Mouse (Mus musculus) liver, embryonic 13.5 days (tissue): Measurements from ENCODE around the gene Det1. TPM values are rescaled to one million over a fixed set of nuclear protein-coding genes. Genes with fewer than 3 reads are reported as not detected.

Experiments
- ATAC-seq: fragments of 200-750 bp; cut with Nextera tagmentation; 2 replicates; pipeline ENCODE4 v1.8.0; 2017; ENCODE audit warnings: low read depth, mild to moderate bottlenecking, moderate number of reproducible peaks, moderate library complexity
- DNase-seq: peaks from one replicate; pipeline ENCODE4 v3.0.0; 2022
- H3K27ac ChIP-seq: fragments of 300-500 bp; sonication (generic); 2 replicates; pipeline ENCODE4 v1.5.1; 2015; ENCODE audit warnings: moderate library complexity, mild to moderate bottlenecking, inconsistent platforms
- H3K27me3 ChIP-seq: fragments of 300-500 bp; sonication (generic); 2 replicates; pipeline ENCODE4 v1.6.1; 2015; ENCODE audit warnings: mild to moderate bottlenecking, inconsistent platforms
- H3K36me3 ChIP-seq: fragments of 300-500 bp; sonication (generic); 2 replicates; pipeline ENCODE4 v1.6.1; 2015; ENCODE audit warnings: mild to moderate bottlenecking, inconsistent platforms
- H3K4me1 ChIP-seq: fragments of 300-500 bp; sonication (generic); replicated peaks from 2 replicates; pipeline ENCODE4 v1.6.1; 2015; ENCODE audit warnings: inconsistent platforms
- H3K4me2 ChIP-seq: fragments of 300-500 bp; sonication (generic); 2 replicates; pipeline ENCODE4 v1.6.1; 2015; ENCODE audit warnings: inconsistent platforms, mild to moderate bottlenecking, moderate library complexity
- H3K4me3 ChIP-seq: fragments of 300-500 bp; sonication (generic); replicated peaks from 2 replicates; pipeline ENCODE4 v1.5.1; 2015; ENCODE audit warnings: mild to moderate bottlenecking, inconsistent platforms
- H3K9ac ChIP-seq: fragments of 300-500 bp; sonication (generic); 2 replicates; pipeline ENCODE4 v1.6.1; 2015; ENCODE audit warnings: mild to moderate bottlenecking, inconsistent platforms
- H3K9me3 ChIP-seq: fragments of 300-500 bp; sonication (generic); replicated peaks from 2 replicates; pipeline ENCODE4 v1.6.1; 2016; ENCODE audit warnings: inconsistent platforms
- WGBS: fragments of 180-500 bp; shearing (Covaris S2); methylation state at CpG from one replicate; pipeline ENCODE4 v1.1.7; 2015; ENCODE audit not compliant: insufficient replicate concordance; 5-methylcytosine and 5-hydroxymethylcytosine counted together
- polyA plus RNA-seq: library from polyadenylated mRNA; unstranded; fragments of >200 nt; fragmentation: Nextera tagmentation; extraction: Ambion mirVana; gene quantifications from 2 replicates; pipeline ENCODE4 v1.2.1, GENCODE M21; 2015

The Det1 gene
- polyA plus RNA-seq, 1 experiment from 2014 or later, result 10.1 TPM

- Histone ChIP-seq H3K27me3 (peaks cover 84% of the 10 kb centered on the region), H3K9me3 (no peaks in the 10 kb centered on the region), H3K4me2 (no peak overlapping the region), H3K9ac (no peak overlapping the region), H3K27ac (no peak overlapping the region), H3K4me3 (no peak overlapping the region), H3K36me3 (no peaks in the 10 kb centered on the region), H3K4me1 (no peaks in the 10 kb centered on the region; the same call in 1 of the 2 replicates)
- no peak for ATAC-seq
- no peak for DNase-seq
- 5% methylated on average over 23 of the region's 23 CpGs for WGBS
Measured at GRCm38 (mm10) chr7:78882469-78882837, 35.4 kb upstream of the Det1 start.

- Histone ChIP-seq H3K27me3 (peaks cover 81% of the 10 kb centered on the region), H3K4me2 (no peak overlapping the region)
Measured at GRCm38 (mm10) chr7:78881607-78882468, 34.8 kb upstream of the Det1 start.

GRCm38 (mm10) chr7:78872831-78873230 lies 25.8 kb upstream of the Det1 start:
- Histone ChIP-seq H3K27ac (no peak overlapping the region), H3K9me3 (no peaks in the 10 kb centered on the region), H3K4me3 (no peak overlapping the region), H3K4me1 (no peaks in the 10 kb centered on the region), H3K4me2 (no peak overlapping the region), H3K27me3 (peaks cover 4% of the 10 kb centered on the region; the same call in 1 of the 2 replicates), H3K9ac (no peak overlapping the region), H3K36me3 (no peaks in the 10 kb centered on the region)
- ATAC-seq (no peak), DNase-seq (no peak)
- WGBS, result 65% methylated on average over 5 of the region's 5 CpGs

More at GRCm38 (mm10) chr7:78881607-78882468, 34.8 kb upstream of the Det1 start:
- Histone ChIP-seq H3K27ac (no peak overlapping the region), H3K9ac (no peak overlapping the region), H3K4me1 (no peaks in the 10 kb centered on the region; the same call in 1 of the 2 replicates), H3K9me3 (no peaks in the 10 kb centered on the region), H3K4me3 (no peak overlapping the region), H3K36me3 (no peaks in the 10 kb centered on the region)
- DNase-seq (no peak), ATAC-seq (no peak)
- 22% methylated on average over 16 of the region's 16 CpGs for WGBS

GRCm38 (mm10) chr7:78872366-78872765 lies 25.3 kb upstream of the Det1 start:
- ATAC-seq (no peak), DNase-seq (no peak)
- H3K4me3 ChIP-seq, result no peak overlapping the region
- no peaks in the 10 kb centered on the region for H3K4me1 ChIP-seq
- no peak overlapping the region for H3K9ac ChIP-seq
- no peaks in the 10 kb centered on the region for H3K9me3 ChIP-seq
- WGBS, result 63% methylated on average over 6 of the region's 6 CpGs
- no peak overlapping the region for H3K27ac ChIP-seq
- H3K4me2 ChIP-seq, result no peak overlapping the region
- no peaks in the 10 kb centered on the region for H3K36me3 ChIP-seq
- peaks cover 3% of the 10 kb centered on the region; the same call in 1 of the 2 replicates for H3K27me3 ChIP-seq

- ATAC-seq, result no peak
- WGBS, result 48% methylated on average over 5 of the region's 5 CpGs
Measured at GRCm38 (mm10) chr7:78868731-78869130, 21.7 kb upstream of the Det1 start.

GRCm38 (mm10) chr7:78865212-78865949 lies 18.3 kb upstream of the Det1 start:
- Histone ChIP-seq H3K9me3 (no peaks in the 10 kb centered on the region), H3K4me1 (peaks cover 21% of the 10 kb centered on the region), H3K4me2 (no peak overlapping the region), H3K27ac (no peak overlapping the region), H3K27me3 (no peaks in the 10 kb centered on the region), H3K4me3 (no peak overlapping the region), H3K36me3 (no peaks in the 10 kb centered on the region), H3K9ac (no peak overlapping the region)
- WGBS, result 48% methylated on average over 12 of the region's 12 CpGs
- ATAC-seq, result no peak
- DNase-seq, result no peak

More at GRCm38 (mm10) chr7:78868731-78869130, 21.7 kb upstream of the Det1 start:
- Histone ChIP-seq H3K9me3 (no peaks in the 10 kb centered on the region), H3K4me1 (peaks cover 21% of the 10 kb centered on the region), H3K36me3 (no peaks in the 10 kb centered on the region), H3K27ac (no peak overlapping the region), H3K27me3 (no peaks in the 10 kb centered on the region), H3K4me2 (no peak overlapping the region), H3K9ac (no peak overlapping the region), H3K4me3 (no peak overlapping the region)
- no peak for DNase-seq

GRCm38 (mm10) chr7:78864446-78864802 lies 17.4 kb upstream of the Det1 start:
- no peak for DNase-seq
- 0 out of 2 replicates have a peak, but pooled peaks have one; percentile 15 for ATAC-seq
- Histone ChIP-seq H3K4me2 (no peak overlapping the region), H3K36me3 (no peaks in the 10 kb centered on the region), H3K27ac (no peak overlapping the region), H3K27me3 (no peaks in the 10 kb centered on the region), H3K9me3 (no peaks in the 10 kb centered on the region), H3K4me1 (peaks cover 21% of the 10 kb centered on the region), H3K9ac (no peak overlapping the region), H3K4me3 (no peak overlapping the region)
- 15% methylated on average over 4 of the region's 4 CpGs for WGBS

GRCm38 (mm10) chr7:78863796-78864445 lies 16.9 kb upstream of the Det1 start:
- no peak overlapping the region for H3K9ac ChIP-seq
- 0 out of 2 replicates have a peak, but pooled peaks have one; percentile 20 for ATAC-seq
- 47% methylated on average over 7 of the region's 7 CpGs for WGBS
- H3K27me3 ChIP-seq, result no peaks in the 10 kb centered on the region
- H3K4me2 ChIP-seq, result no peak overlapping the region
- DNase-seq, result no peak
- no peaks in the 10 kb centered on the region for H3K36me3 ChIP-seq
- H3K4me1 ChIP-seq, result peaks cover 21% of the 10 kb centered on the region
- H3K27ac ChIP-seq, result no peak overlapping the region
- H3K4me3 ChIP-seq, result no peak overlapping the region
- no peaks in the 10 kb centered on the region for H3K9me3 ChIP-seq

GRCm38 (mm10) chr7:78855044-78855655 lies 8.1 kb upstream of the Det1 start:
- Histone ChIP-seq H3K27me3 (no peaks in the 10 kb centered on the region), H3K4me1 (peaks cover 12% of the 10 kb centered on the region), H3K4me3 (no peak overlapping the region), H3K4me2 (no peak overlapping the region), H3K27ac (no peak overlapping the region), H3K9me3 (no peaks in the 10 kb centered on the region), H3K9ac (no peak overlapping the region), H3K36me3 (no peaks in the 10 kb centered on the region)
- DNase-seq (peak; percentile 48), ATAC-seq (peak; percentile 48; the same call in 1 of the 2 replicates)
- 55% methylated on average over 5 of the region's 5 CpGs for WGBS

GRCm38 (mm10) chr7:78854051-78854450 lies 7.0 kb upstream of the Det1 start:
- no peaks in the 10 kb centered on the region for H3K27me3 ChIP-seq

More at GRCm38 (mm10) chr7:78854051-78854450, 7.0 kb upstream of the Det1 start:
- no peaks in the 10 kb centered on the region for H3K36me3 ChIP-seq
- no peak overlapping the region for H3K4me2 ChIP-seq
- DNase-seq (no peak), ATAC-seq (no peak)
- 41% methylated on average over 4 of the region's 4 CpGs for WGBS
- H3K9me3 ChIP-seq, result no peaks in the 10 kb centered on the region
- H3K9ac ChIP-seq, result no peak overlapping the region
- no peak overlapping the region for H3K4me3 ChIP-seq
- no peak overlapping the region for H3K27ac ChIP-seq
- peaks cover 12% of the 10 kb centered on the region for H3K4me1 ChIP-seq
